Mouse (Mus musculus) adrenal gland, adult 8-10 months (tissue): ENCODE measurements around the gene Ppfibp2. TPM values are rescaled to one million over a fixed set of nuclear protein-coding genes. Genes with fewer than 3 reads are reported as not detected.
A peak's percentile ranks its signal among the peaks of the same experiment; 100 is the strongest.

Source experiments
- DNase-seq: peaks from one replicate; pipeline ENCODE4 v3.0.0; 2022
- total RNA-seq, 4 experiments: library from RNA; stranded (reverse); gene quantifications; 2 replicates each; pipeline ENCODE4 v1.2.4; 2022

Gene Ppfibp2
- total RNA-seq, 4 experiments from 2014 or later, result 6.8 to 8.7 (median 7.7) TPM

GRCm38 (mm10) chr7:107702461-107703380 lies 107.7 kb downstream of the Ppfibp2 start:
- DNase-seq, result no peak

DNA sequence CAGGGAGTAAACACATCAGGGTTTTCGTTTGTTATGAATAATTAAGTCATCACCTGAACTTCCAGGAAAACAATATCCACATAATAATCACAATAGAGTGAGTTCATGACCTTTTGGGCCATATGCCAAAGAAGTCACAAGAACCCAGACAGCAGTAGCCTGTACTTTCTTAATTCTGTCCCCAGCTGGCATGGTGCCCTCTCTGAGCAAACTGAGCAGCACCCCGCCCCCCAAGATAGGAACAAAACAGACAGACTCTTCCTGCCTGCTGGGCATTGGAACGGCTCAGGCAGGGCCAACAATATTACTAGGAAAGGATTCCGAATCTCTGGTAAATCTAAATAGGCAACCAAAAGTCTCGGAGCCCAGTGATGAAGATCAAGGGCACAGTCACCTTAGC lies 110.9 kb downstream of the Ppfibp2 start:
- DNase-seq, result no peak

GRCm38 (mm10) chr7:107707650-107708049 lies 112.6 kb downstream of the Ppfibp2 start:
- no peak for DNase-seq

DNA sequence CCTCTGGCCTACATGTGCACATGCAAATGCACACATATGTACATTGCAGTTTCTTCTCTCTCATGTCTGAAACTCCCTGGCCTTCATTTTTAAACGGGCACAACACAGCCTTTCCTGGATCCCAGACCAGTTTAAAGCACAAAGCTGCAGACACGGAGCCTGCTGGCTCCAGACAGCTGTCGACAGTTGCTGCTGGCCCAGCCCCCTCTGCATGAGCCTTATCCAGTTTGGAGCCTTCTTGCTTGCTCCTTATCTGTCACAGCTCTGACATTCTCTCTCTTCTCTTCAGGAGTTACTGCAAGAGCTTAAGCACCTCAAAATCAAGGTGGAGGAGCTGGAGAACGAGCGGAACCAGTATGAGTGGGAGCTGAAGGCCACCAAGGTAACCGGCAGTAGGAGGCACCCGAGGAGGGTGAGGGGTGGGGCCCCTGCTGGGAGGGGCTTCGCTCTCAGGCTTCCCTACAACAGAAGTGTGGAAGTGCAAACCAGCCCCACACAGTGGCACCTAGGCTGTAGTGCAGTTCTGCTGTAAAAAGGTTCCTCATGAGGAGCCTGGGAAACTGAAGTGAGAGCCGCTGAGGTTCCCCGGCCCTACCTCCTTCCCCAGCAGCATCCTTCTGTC lies 113.6 kb downstream of the Ppfibp2 start:
- peak; percentile 64 for DNase-seq

DNA sequence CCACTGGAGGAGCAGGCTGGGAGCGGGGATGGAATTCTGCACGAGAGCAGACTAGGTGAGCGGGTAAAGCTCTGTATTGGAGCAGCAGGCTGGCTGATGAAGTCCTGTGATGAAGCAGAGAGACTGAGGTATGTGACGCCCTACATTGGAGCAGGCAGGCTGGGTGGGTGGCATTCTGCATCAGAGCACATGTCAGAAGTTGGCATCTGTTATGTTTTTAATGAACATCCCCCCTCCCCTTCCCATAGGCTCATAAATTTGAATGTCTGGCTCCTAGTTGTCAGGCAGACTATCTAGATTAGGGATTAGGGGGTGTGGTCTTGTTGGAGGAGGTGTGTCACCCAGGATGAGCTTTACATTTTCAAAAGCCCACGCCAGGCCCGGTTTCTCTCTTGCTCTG lies 117.7 kb downstream of the Ppfibp2 start:
- DNase-seq, result no peak

GRCm38 (mm10) chr7:107714067-107714466 lies 119.1 kb downstream of the Ppfibp2 start:
- no peak for DNase-seq

- no peak for DNase-seq
Measured at GRCm38 (mm10) chr7:107720771-107721170, 125.8 kb downstream of the Ppfibp2 start.

GRCm38 (mm10) chr7:107722536-107722935 lies 127.5 kb downstream of the Ppfibp2 start:
- no peak for DNase-seq

GRCm38 (mm10) chr7:107727538-107727937 lies 132.5 kb downstream of the Ppfibp2 start:
- DNase-seq, result no peak

DNA sequence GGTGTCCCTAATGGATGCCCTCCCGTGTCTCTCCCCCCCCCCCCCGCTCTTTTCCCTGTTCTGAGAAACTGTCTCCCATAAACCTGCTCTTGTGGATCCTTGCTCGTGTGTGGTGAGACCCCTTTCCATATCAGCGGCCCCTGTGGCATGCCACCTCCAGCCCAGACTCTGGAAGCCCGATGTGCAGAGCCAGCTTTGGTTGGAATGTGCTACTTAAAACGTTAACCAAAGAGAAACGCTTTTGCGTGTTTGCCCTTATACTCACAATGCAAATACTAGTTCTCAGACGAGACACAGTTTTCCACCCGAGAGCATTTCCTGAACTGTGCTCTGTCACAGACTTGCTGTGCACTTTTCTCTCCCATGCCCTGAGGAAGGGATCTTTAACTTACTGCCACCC lies 135.6 kb downstream of the Ppfibp2 start:
- no peak for DNase-seq

DNA sequence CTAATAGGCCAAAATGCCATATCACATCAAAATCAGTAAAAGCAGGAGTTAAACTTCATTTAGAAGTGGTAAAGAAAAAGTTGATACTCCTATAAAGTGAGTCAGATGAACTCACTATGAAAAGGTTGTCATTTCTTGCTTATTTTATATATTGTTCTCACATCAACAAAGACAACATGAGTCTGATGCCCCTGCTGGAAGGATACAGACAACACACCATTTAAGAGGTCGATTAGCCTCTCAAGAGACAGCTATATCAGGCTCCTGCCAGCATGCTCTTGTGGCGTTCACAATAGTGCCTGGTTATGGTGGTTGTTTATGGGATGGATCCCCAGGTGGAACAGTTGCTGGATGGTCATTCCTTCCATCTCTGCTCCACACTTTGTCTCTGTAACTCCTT lies 138.2 kb downstream of the Ppfibp2 start:
- DNase-seq, result no peak

DNA sequence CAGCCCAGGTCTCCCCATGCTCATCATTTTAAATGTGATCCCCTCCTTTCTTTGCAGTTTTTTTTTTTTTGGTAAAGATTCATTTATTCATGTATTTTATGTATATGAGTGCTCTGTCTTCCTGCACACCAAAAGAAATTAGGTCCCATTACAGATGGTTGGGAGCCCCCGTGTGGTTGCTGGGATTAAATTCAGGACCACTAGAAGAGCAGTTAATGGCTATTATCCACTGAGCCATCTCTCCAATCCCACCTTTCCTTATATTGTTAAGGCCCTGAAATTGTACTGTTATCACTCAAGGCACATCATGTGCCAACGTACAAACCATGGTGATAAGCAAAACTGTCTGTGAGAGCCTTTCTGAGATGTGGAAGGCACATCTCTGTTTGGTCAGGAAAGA lies 143.7 kb downstream of the Ppfibp2 start:
- no peak for DNase-seq

- DNase-seq, result no peak
Measured at GRCm38 (mm10) chr7:107742963-107743465, 148.0 kb downstream of the Ppfibp2 start.

DNA sequence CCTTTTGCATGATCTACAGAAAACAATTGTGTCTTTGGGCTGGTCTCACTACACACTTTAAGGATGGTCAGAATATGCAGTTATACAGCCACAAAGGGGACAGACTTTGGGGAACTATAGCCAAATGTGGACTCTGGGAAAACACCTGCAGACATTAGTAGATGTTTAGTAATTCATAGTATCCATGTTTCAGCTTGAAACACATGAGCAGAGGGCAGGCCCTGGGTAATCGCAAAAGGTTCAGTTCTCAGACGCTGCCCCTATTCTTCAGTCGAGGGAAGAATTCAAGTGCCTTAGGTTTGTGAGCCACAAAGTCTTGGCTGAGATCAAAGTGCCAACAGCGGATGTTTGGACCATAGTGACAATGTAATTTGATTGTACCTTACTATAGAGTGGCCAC lies 149.4 kb downstream of the Ppfibp2 start:
- no peak for DNase-seq

- DNase-seq, result no peak
Measured at GRCm38 (mm10) chr7:107745111-107745510, 150.1 kb downstream of the Ppfibp2 start.

GRCm38 (mm10) chr7:107746036-107746435 lies 151.0 kb downstream of the Ppfibp2 start:
- DNase-seq, result no peak

DNA sequence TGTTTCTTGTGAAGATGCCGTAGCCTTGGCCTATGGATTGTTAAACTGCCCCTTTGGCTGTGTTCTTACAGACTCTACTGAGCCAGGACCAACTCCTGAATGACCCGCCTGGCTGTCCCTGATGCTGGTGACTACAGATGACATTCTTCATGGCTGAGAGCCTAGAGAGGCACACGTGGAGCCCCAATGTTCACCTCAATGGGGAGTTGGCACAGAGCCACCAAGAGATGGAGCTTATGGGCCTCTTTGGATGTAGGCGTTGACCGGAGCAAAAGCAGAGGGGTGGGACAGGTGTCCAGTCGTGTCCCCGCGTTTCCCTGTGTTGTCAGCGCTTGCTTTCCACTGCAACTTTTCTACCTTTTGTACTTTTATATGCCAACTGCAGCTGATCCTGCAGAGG lies 152.5 kb downstream of the Ppfibp2 start:
- DNase-seq, result no peak

DNA sequence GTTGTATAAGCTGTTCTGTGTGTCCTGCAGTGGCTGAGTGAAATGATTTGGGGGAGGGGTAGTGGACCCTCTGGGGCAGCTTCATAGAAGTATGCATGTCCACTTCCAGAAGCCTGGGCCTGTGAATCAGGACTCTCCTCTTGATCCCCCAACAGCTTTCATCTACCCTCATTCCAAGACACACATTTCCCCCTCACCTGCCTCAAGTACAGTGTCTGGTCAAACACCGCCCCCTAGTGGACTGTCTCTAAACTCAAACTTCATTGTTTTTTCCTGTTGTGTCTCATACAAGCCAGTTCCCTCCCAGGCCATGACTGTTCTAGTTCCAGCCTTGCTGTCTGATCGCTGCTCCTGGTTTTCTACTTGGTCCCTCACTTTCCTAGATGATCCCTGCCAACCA lies 152.9 kb downstream of the Ppfibp2 start:
- DNase-seq, result peak; percentile 11

DNA sequence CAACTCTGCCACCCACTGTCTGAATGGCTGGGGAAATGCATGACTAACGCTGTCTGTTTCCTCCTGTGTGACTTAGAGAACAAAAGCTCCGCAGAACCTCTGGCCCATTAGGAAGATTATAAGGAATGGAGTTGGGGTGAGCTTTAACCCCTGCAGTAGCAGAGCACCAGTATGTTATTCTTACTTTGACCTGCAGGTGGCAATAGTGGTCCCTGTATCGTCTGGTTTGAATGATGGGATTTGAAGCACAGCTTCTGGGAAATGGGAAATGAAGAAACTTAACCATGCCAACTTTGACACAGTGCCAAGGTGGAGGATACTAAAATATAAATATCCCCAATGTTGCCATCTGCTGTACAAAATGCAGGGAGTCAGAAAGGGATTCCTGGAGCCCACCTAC lies 154.3 kb downstream of the Ppfibp2 start:
- no peak for DNase-seq

GRCm38 (mm10) chr7:107749721-107750120 lies 154.7 kb downstream of the Ppfibp2 start:
- DNase-seq, result no peak

- no peak for DNase-seq
Measured at GRCm38 (mm10) chr7:107752031-107752520, 157.1 kb downstream of the Ppfibp2 start.

- no peak for DNase-seq
Measured at GRCm38 (mm10) chr7:107755905-107756304, 160.9 kb downstream of the Ppfibp2 start.

DNA sequence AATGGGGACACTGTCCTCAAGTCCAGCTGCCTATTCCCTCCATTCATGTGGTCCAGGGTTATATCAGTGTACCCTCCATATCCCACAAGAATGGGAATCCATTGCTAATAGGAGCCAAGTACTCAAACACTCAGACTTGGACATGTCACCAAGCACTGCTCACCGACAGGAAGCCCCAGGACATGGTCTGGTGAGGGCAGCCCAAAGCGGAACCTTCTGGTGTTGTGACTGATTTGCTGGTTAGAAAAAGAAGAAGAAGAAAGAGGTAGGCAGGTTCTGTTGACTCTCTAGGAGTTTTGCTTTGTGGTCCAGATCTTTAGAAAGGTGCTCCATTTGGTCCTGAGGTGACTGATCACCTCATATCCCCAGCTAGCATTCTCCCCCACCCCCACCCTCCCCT lies 161.7 kb downstream of the Ppfibp2 start:
- DNase-seq, result no peak
